Mouse (Mus musculus): ENCODE measurements around the gene Lsm6.

The Lsm6 gene

GRCm38 (mm10) chr8:78806006-78806405 lies 14.9 kb downstream of the Lsm6 start:
- no peak for DNase-seq (ENCODE audit: low read depth, low spot score)

DNA sequence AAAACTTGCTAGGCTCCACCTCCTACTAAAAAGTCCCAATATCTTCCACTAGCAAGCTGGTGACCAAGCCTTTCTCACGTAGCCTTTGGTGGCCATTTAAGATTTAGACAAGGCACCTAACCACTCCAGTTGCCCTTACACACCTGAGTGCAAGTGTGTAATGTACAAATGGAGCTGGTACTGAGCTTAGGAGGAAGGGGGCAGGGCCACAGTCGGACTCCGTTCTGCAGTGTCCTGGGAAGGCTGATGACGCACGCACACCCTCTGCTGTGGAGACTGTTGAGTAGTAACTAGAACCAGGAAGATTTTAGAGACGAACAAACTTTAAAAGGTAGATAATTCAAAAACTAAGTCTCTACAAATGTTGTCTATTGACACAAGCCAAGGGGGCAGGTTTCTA lies 19.7 kb downstream of the Lsm6 start:
- no peak for DNase-seq (ENCODE audit: low read depth, low spot score)

GRCm38 (mm10) chr8:78798671-78799070 lies 22.3 kb downstream of the Lsm6 start:
- no peak for DNase-seq (ENCODE audit: low read depth, low spot score)

DNA sequence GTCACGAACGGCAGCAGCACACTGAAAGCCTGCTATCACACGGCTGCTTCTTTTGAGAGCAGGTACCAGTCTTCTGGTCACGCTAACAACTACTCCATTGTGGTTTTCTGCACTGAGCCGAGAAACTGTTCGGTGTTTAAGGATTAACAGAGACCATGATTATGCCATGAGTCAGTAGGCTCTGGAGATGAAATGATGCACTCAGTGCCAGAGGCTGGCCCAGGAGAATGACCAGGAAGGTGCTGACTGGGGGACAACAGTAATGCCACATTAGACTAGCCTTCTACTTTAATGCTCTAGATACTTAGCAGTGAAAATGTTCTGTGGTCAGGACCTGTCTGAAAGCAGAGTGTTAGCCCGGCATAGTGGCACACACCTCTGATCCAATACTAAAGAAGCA lies 23.0 kb downstream of the Lsm6 start:
- no peak for DNase-seq (ENCODE audit: low read depth, low spot score)

DNA sequence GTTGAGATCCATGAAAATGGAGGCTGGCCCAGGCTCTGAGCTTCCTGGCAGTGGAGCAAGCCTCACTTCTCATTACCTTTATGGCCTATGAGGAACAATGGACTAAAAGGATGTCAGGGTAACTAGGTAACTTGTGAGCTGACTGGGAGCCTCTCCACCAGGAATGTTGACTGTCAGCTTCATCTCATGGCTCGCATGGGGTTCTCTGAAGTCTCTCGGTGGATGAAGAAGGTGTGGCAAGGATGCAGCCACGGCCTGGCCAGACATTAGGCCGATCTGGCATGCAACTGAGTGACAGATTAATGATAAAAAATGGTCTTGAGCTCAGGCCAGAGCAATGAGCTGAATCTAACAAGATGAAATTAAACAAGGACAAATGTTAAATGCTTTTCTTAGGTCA lies 27.7 kb downstream of the Lsm6 start:
- no peak for DNase-seq (ENCODE audit: low read depth, low spot score)

GRCm38 (mm10) chr8:78776816-78777215 lies 44.1 kb downstream of the Lsm6 start:
- DNase-seq (ENCODE audit: low read depth, low spot score): no peak

GRCm38 (mm10) chr8:78771256-78771655 lies 49.7 kb downstream of the Lsm6 start:
- DNase-seq (ENCODE audit: low read depth, low spot score): no peak

GRCm38 (mm10) chr8:78770584-78770983 lies 50.4 kb downstream of the Lsm6 start:
- no peak for DNase-seq (ENCODE audit: low read depth, low spot score)

GRCm38 (mm10) chr8:78765556-78765955 lies 55.4 kb downstream of the Lsm6 start:
- no peak for DNase-seq (ENCODE audit: low read depth, low spot score)

GRCm38 (mm10) chr8:78764976-78765375 lies 56.0 kb downstream of the Lsm6 start:
- DNase-seq (ENCODE audit: low read depth, low spot score): no peak

GRCm38 (mm10) chr8:78759139-78759538 lies 61.8 kb downstream of the Lsm6 start:
- DNase-seq (ENCODE audit: low read depth, low spot score): no peak

DNA sequence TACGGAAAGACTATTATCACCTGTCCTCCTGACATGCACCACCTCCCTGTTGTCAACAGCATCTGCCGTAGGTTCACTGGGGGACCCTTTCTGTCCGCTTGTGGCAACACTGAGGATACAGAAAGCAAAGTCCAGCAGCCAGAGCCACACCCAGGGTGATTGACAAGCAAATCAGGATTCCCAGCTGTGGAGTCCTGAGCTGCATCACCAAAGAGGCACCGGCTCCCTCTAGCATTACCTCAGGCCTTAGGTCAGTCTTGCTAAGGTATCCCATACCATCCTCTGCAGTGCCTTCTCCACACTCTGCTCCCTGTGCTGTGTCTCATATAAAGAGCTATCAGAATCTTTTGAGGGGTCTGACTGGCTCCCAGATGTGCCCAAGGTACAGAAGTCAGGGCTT lies 66.0 kb downstream of the Lsm6 start:
- no peak for DNase-seq (ENCODE audit: low read depth, low spot score)
